Mouse (Mus musculus) midbrain, embryonic 14.5 days (tissue): ENCODE measurements at regions not wholly inside any gene's neighbourhood (a gene's known extent, or its start where the extent isn't known, plus 50 kb on each side); places are given as distances from the start of the nearest gene placed in this dataset.

Experiments
- ATAC-seq: fragments of 200-750 bp; cut with Nextera tagmentation; 2 replicates; pipeline ENCODE4 v1.8.0; 2017; ENCODE audit warnings: moderate number of reproducible peaks, moderate library complexity; ENCODE audit not compliant: low FRiP score, low TSS enrichment
- DNase-seq: peaks from one replicate; pipeline ENCODE4 v3.0.0-alpha.2; 2015
- H3K27ac ChIP-seq: fragments of 300-500 bp; sonication (generic); replicated peaks from 2 replicates; pipeline ENCODE4 v1.5.1; 2014; ENCODE audit warnings: mild to moderate bottlenecking, low read depth, low read length, moderate library complexity
- H3K27me3 ChIP-seq: fragments of 300-500 bp; sonication (generic); 2 replicates; pipeline ENCODE4 v1.6.1; 2014; ENCODE audit warnings: low read length, control low read depth, mixed read lengths; ENCODE audit not compliant: control insufficient read depth, insufficient read depth
- H3K36me3 ChIP-seq: fragments of 300-500 bp; sonication (generic); 2 replicates; pipeline ENCODE4 v1.6.1; 2014; ENCODE audit warnings: low read length, control low read depth; ENCODE audit not compliant: control insufficient read depth, insufficient read depth
- H3K4me1 ChIP-seq: fragments of 300-500 bp; sonication (generic); 2 replicates; pipeline ENCODE4 v1.6.1; 2014; ENCODE audit warnings: mild to moderate bottlenecking, antibody characterized with exemption, low read length, control low read depth; ENCODE audit not compliant: control insufficient read depth, insufficient read depth
- H3K4me2 ChIP-seq: fragments of 300-500 bp; sonication (generic); 2 replicates; pipeline ENCODE4 v1.6.1; 2014; ENCODE audit warnings: mild to moderate bottlenecking, low read length, moderate library complexity
- H3K4me3 ChIP-seq: fragments of 300-500 bp; sonication (generic); replicated peaks from 2 replicates; pipeline ENCODE4 v1.5.1; 2014; ENCODE audit warnings: low read depth, low read length
- H3K9ac ChIP-seq: fragments of 300-500 bp; sonication (generic); replicated peaks from 2 replicates; pipeline ENCODE4 v1.6.1; 2014; ENCODE audit warnings: mild to moderate bottlenecking, low read length, moderate library complexity
- H3K9me3 ChIP-seq: fragments of 300-500 bp; sonication (generic); 2 replicates; pipeline ENCODE4 v1.6.1; 2016; ENCODE audit warnings: low read length, control low read depth, mixed read lengths; ENCODE audit not compliant: control insufficient read depth
- WGBS: fragments of 180-500 bp; shearing (Covaris S2); extraction: QIAGEN DNeasy Blood & Tissue Kit; methylation state at CpG from one replicate; pipeline ENCODE4 v1.1.7; 2014; 5-methylcytosine and 5-hydroxymethylcytosine counted together

DNA sequence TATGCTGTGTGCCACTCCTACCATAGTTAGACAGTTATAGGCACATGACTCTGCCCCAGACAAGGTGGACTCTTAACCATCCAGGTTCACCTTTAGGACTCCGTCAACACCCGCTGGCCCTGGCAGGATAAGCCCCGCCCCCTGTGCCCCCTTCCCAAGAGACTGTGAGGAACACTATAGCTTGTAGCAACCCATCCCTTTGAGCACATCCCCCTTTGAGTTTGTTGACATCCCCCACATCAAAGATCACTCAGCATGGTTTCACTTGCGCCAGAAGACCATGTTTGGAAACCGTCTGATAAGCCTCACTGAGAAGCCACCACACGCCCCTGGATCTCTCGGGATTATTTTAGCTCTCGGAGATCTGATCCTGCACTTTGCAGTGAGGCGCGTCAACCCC, 216.5 kb upstream of the Runx1 start:
- Histone ChIP-seq H3K9ac (no peak overlapping the region), H3K9me3 (no peaks in the 10 kb centered on the region), H3K4me1 (no peaks in the 10 kb centered on the region), H3K36me3 (no peaks in the 10 kb centered on the region), H3K4me3 (no peak overlapping the region), H3K4me2 (no peak overlapping the region), H3K27me3 (no peaks in the 10 kb centered on the region), H3K27ac (no peak overlapping the region)
- ATAC-seq (no peak), DNase-seq (no peak)
- 69% methylated on average over 10 of the region's 10 CpGs for WGBS

DNA sequence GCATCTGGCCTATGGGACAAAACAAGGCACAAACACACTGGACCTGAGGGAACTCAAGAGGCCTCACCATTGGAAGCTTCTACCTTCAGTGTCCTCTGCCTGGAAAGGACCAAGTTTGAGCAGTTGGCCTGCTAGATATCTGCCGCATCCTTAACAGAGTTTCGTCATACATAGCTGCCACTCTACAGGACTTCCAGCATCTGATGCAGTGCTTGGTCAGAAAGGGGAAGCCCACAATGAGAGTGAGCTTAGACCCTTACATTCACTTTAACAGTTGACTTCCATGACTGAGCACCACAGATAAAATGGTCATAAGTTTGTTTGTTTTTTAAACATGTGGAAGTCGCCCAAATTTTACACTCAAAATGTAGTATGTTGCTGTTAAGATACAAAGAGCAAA, 215.9 kb upstream of the Runx1 start:
- Histone ChIP-seq H3K9ac (no peak overlapping the region), H3K4me1 (no peaks in the 10 kb centered on the region), H3K4me3 (no peak overlapping the region), H3K9me3 (no peaks in the 10 kb centered on the region), H3K27me3 (no peaks in the 10 kb centered on the region), H3K27ac (no peak overlapping the region), H3K4me2 (no peak overlapping the region), H3K36me3 (no peaks in the 10 kb centered on the region)
- 95% methylated on average over 3 of the region's 3 CpGs for WGBS
- ATAC-seq (no peak), DNase-seq (no peak)

DNA sequence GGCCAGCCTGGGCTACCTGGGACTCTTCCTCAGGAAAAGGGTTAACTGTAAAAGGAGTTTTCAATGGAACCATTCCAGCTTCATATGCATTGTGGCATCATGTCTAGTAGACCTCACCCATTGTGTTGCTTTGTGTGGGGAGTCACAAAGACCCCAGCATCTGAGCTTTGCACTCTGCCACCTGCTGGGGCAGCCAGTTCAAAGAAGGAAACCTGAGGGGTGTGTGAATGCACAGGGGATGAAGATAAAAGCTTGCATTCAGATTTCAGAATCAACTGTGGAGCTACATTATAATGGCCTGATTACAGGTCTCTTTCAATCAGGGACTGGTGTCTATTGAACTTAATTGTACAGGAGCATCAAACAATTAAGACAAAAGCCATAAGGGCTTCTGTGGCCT, 215.4 kb upstream of the Runx1 start:
- DNase-seq: no peak
- H3K4me3 ChIP-seq: no peak overlapping the region
- no peaks in the 10 kb centered on the region for H3K27me3 ChIP-seq
- H3K9me3 ChIP-seq: no peaks in the 10 kb centered on the region
- no peaks in the 10 kb centered on the region for H3K4me1 ChIP-seq
- H3K4me2 ChIP-seq: no peak overlapping the region
- H3K9ac ChIP-seq: no peak overlapping the region
- no peak for ATAC-seq
- no peak overlapping the region for H3K27ac ChIP-seq
- H3K36me3 ChIP-seq: no peaks in the 10 kb centered on the region

DNA sequence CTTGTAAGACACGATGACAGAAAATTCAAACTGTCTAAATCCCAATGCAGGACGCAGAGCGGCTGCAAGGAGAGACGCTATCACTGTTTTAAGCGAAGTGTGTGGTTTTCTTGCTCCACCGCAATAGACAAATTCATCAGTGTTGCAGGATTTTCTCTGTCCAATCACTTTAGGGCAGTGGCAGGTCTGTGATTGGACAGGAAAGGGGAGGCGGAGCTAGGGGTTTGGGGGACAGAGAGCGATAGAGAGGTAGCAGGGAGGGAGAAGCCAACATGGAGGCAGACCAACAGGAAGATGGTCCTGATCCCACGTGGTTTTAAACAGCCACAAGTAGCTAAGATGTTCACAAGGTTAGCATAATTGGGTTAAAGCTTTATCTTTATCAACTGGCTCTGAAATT, 209.7 kb upstream of the Runx1 start:
- WGBS: 90% methylated on average over 9 of the region's 9 CpGs

DNA sequence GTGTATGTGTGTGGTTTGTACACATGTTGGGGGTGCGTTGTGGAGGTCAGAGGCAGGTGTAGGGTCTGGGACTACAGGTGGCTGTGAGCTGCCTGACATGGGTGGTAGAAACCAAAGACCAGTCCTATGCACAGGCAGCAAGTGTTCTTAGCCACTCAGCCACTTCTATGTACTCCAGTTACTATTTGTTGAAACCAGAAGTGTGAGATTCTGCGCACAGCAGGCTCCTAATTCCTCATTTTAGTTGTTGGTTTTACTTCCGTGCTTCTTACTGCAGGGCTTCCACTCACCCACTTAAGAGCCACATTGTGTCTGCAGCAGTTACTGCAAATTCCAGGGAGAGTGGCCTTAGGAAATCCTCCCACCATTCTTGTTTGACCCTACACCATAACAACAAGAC, 208.0 kb upstream of the Runx1 start:
- Histone ChIP-seq H3K9ac (no peak overlapping the region), H3K27me3 (no peaks in the 10 kb centered on the region), H3K27ac (no peak overlapping the region), H3K9me3 (no peaks in the 10 kb centered on the region), H3K36me3 (no peaks in the 10 kb centered on the region), H3K4me3 (no peak overlapping the region), H3K4me1 (no peaks in the 10 kb centered on the region), H3K4me2 (no peak overlapping the region)
- WGBS: 86% methylated on average over 3 of the region's 3 CpGs
- ATAC-seq (no peak), DNase-seq (no peak)

More for the DNA sequence above, 209.7 kb upstream of the Runx1 start:
- Histone ChIP-seq H3K27me3 (no peaks in the 10 kb centered on the region), H3K27ac (no peak overlapping the region), H3K9me3 (no peaks in the 10 kb centered on the region), H3K4me2 (no peak overlapping the region), H3K4me1 (no peaks in the 10 kb centered on the region), H3K9ac (no peak overlapping the region), H3K4me3 (no peak overlapping the region), H3K36me3 (no peaks in the 10 kb centered on the region)
- no peak for ATAC-seq
- no peak for DNase-seq

DNA sequence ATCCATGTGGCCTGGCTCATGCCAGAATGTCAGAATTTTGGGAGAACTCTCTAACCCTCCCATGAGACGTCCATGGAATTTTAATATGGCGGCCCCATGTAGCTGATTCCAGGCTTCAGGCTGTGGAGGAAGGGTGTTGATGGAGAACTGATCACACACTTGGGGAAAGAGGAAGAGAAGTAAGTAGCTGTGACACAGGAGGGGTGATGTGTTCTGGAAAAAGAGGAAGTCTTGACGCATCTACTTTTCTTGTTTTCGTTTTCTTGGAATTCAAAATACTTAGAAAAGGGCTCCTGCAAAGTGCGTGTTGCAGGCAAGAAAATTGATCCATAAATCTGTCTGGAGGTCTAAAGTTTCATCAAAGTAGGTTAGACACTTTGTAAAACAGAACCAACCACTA, 205.7 kb upstream of the Runx1 start:
- no peaks in the 10 kb centered on the region for H3K27me3 ChIP-seq
- no peak for ATAC-seq
- no peak overlapping the region for H3K9ac ChIP-seq
- no peak overlapping the region for H3K4me2 ChIP-seq
- H3K27ac ChIP-seq: no peak overlapping the region
- H3K4me1 ChIP-seq: no peaks in the 10 kb centered on the region
- H3K4me3 ChIP-seq: no peak overlapping the region
- 91% methylated on average over 5 of the region's 5 CpGs for WGBS
- no peaks in the 10 kb centered on the region for H3K9me3 ChIP-seq
- DNase-seq: no peak
- H3K36me3 ChIP-seq: no peaks in the 10 kb centered on the region

DNA sequence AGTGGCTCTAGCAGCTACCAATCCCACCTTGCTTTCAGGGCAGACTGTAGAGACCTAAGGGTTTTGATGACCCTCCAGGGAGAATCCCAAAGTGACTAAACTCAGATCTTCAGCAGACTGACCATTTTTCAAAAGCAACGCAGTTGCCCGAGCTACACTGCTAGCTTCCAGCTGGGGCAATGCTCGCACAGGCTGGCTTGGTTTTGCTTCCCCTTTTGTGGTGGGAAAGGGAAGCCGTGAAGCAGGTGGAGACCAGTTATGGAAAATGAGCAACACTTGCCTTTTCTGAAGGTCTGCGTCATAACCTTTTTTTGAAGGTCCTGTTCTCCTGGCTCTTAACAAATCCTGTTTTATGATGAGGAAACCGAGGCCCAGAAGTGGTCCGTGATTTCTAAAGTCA, 202.7 kb upstream of the Runx1 start:
- DNase-seq (no peak), ATAC-seq (no peak)
- 87% methylated on average over 7 of the region's 7 CpGs for WGBS
- Histone ChIP-seq H3K4me3 (no peak overlapping the region), H3K9me3 (no peaks in the 10 kb centered on the region), H3K27ac (no peak overlapping the region), H3K9ac (no peak overlapping the region), H3K4me1 (no peaks in the 10 kb centered on the region), H3K27me3 (no peaks in the 10 kb centered on the region), H3K4me2 (no peak overlapping the region), H3K36me3 (no peaks in the 10 kb centered on the region)

DNA sequence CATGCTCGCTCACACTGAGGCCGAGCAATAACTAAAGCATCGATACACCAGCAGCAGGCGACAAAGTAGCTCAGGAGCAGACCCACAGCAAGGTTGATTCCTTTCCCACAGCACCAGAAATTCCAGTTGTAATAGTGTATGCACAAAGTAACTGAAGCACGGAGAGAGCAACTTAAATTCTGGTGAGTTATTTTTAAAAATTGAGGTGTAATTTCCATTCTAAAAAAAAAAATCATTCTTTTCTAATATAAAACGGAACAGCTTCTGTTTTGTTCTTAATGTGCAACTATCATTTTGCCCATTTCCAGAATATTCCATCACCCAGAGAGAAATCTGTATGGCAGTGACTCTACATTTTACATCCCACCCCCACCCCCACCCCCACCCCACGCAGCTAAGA, 202.1 kb upstream of the Runx1 start:
- Histone ChIP-seq H3K27ac (no peak overlapping the region), H3K9me3 (no peaks in the 10 kb centered on the region), H3K4me3 (no peak overlapping the region), H3K36me3 (no peaks in the 10 kb centered on the region), H3K9ac (no peak overlapping the region), H3K4me2 (no peak overlapping the region), H3K4me1 (no peaks in the 10 kb centered on the region), H3K27me3 (no peaks in the 10 kb centered on the region)
- ATAC-seq: no peak
- DNase-seq: no peak
- WGBS: 85% methylated on average over 7 of the region's 7 CpGs

DNA sequence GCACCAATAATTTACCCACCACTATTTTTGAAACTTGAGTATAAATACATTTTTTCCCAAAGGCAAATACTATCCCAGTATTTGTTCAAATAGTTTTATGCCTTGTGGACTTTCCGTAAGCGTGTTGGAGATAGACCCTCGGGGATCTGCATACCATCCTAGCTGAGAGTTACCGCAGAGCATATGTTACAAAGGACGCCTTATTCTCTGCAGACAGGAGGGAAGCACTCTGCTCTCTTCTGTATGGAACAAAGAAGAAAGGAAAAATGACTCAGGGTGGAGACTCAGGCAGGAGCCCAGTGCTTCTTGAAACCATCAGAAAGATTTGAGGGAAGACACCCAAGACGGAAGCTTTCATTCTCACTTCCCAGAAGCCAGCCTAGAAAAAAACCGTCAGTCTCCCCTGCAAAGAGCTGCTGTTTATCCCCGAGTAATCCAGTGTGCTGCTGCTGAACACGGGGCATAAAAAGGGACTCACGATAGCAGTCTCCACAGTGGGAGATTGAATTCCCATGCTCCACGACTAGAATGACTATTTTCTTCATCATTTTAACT, 200.2 kb upstream of the Runx1 start:
- no peak overlapping the region for H3K4me2 ChIP-seq
- H3K9ac ChIP-seq: no peak overlapping the region
- WGBS: 57% methylated on average over 11 of the region's 11 CpGs
- no peak for DNase-seq
- no peak for ATAC-seq
- H3K4me1 ChIP-seq: no peaks in the 10 kb centered on the region
- H3K36me3 ChIP-seq: no peaks in the 10 kb centered on the region
- H3K27me3 ChIP-seq: no peaks in the 10 kb centered on the region
- no peak overlapping the region for H3K4me3 ChIP-seq
- H3K27ac ChIP-seq: no peak overlapping the region
- no peaks in the 10 kb centered on the region for H3K9me3 ChIP-seq
